Comparison of ENCODE assay signal across 18 mouse cellular contexts in genomic region chr16:92039421-92039820, GRCm38 (mm10). TPM values are rescaled to one million over a fixed set of nuclear protein-coding genes. Genes with fewer than 3 reads are reported as not detected.
DNase-seq lines count a peak whose midpoint lies in the region; ATAC-seq and TF ChIP-seq lines count a peak whose summit lies in the region.
"Had no signal": no experiment of that assay in that cellular context is flagged by ENCODE, and none has a peak within 500 bp of the region (broad histone marks: within the 10 kb centered on the region; RNA-seq: fewer than 3 reads in every experiment).

No protein-coding gene starts in this region.

- H3K9me3 ChIP-seq in heart, postnatal 0 days (replicated peaks; ENCODE audit: control insufficient read depth, low read length) = no peaks in the 10 kb centered on the region
- H3K9me3 ChIP-seq: hindbrain, embryonic 12.5 days; limb, embryonic 13.5 days; midbrain, embryonic 15.5 days; neural tube, embryonic 13.5 days; stomach, embryonic 15.5 days had no signal

- no peaks in the 10 kb centered on the region for H3K4me1 ChIP-seq in heart, postnatal 0 days (ENCODE audit: control insufficient read depth, insufficient read depth)
- H3K4me1 ChIP-seq: hindbrain, embryonic 12.5 days; limb, embryonic 13.5 days; midbrain, embryonic 15.5 days; neural tube, embryonic 13.5 days; stomach, embryonic 15.5 days had no signal

- intact Hi-C loops in heart, postnatal 14 days (cut with DNase I) = no loop called here

- ATAC-seq in heart, postnatal 0 days (ENCODE audit: insufficient read depth, low read depth) = peak; percentile 51; the same call in 1 of the 2 replicates
- ATAC-seq: forebrain, embryonic 14.5 days; midbrain, embryonic 15.5 days had no signal

- H3K4me3 ChIP-seq in heart, postnatal 0 days (ENCODE audit: low read depth, low read length) = no peak overlapping the region
- H3K4me3 ChIP-seq: hindbrain, embryonic 12.5 days; limb, embryonic 13.5 days; midbrain, embryonic 15.5 days; neural tube, embryonic 13.5 days; stomach, embryonic 15.5 days had no signal

- no peak overlapping the region for H3K9ac ChIP-seq in heart, postnatal 0 days (replicated peaks; ENCODE audit: low read depth, low read length)
- H3K9ac ChIP-seq: hindbrain, embryonic 12.5 days; limb, embryonic 13.5 days; midbrain, embryonic 15.5 days; neural tube, embryonic 13.5 days; stomach, embryonic 15.5 days had no signal

- H3K27ac ChIP-seq in heart, postnatal 0 days (ENCODE audit: low read depth) = no peak overlapping the region
- H3K27ac ChIP-seq: hindbrain, embryonic 12.5 days; limb, embryonic 13.5 days; midbrain, embryonic 15.5 days; neural tube, embryonic 13.5 days; stomach, embryonic 15.5 days had no signal

- DNase-seq in heart, postnatal 0 days (ENCODE audit: low spot score) = no peak
- no peak for DNase-seq in heart, postnatal 14 days
- peak; percentile 10 to 22 for DNase-seq in urinary bladder, postnatal 36 days (ENCODE audit: low spot score in 2 of 2)
- DNase-seq in urinary bladder, postnatal 10 days (ENCODE audit: low spot score) = no peak
- DNase-seq in kidney, postnatal 14 days = peak; percentile 58
- DNase-seq in adrenal gland, adult 8-10 months = no peak
- no peak for DNase-seq in gastrocnemius, postnatal 4 days (ENCODE audit: low spot score in 2 of 2)
- no peak for DNase-seq in right cerebral cortex, adult 2 months (ENCODE audit: low spot score in 2 of 2)
- DNase-seq: cerebellum, adult 8-10 months; gastrocnemius, postnatal 36 days; layer of hippocampus, adult 9-11 months had no signal

- 66% methylated on average over 7 of the region's 7 CpGs for WGBS in heart, postnatal 0 days

- no peaks in the 10 kb centered on the region for H3K36me3 ChIP-seq in heart, postnatal 0 days (replicated peaks; ENCODE audit: control insufficient read depth, insufficient read depth, low read length)
- H3K36me3 ChIP-seq: hindbrain, embryonic 12.5 days; limb, embryonic 13.5 days; midbrain, embryonic 15.5 days; neural tube, embryonic 13.5 days; stomach, embryonic 15.5 days had no signal

- no peak for TF ChIP-seq EP300 in heart, postnatal 0 days (IDR thresholded peaks at IDR 0.05; ENCODE audit: low read depth)

- no peak for TF ChIP-seq CTCF in heart, postnatal 0 days (IDR thresholded peaks at IDR 0.05; ENCODE audit: low read depth)

- 0 out of 2 replicates have a peak, but pooled peaks cover 3% of the 10 kb centered on the region for H3K27me3 ChIP-seq in heart, postnatal 0 days (ENCODE audit: control insufficient read depth, insufficient read depth, low read length)
- H3K27me3 ChIP-seq: CH12.LX; limb, embryonic 13.5 days; midbrain, embryonic 15.5 days; neural tube, embryonic 13.5 days; stomach, embryonic 15.5 days had no signal

- H3K4me2 ChIP-seq in heart, postnatal 0 days (ENCODE audit: low read depth, low read length) = no peak overlapping the region
- H3K4me2 ChIP-seq: hindbrain, embryonic 12.5 days; limb, embryonic 13.5 days; midbrain, embryonic 15.5 days; neural tube, embryonic 13.5 days; stomach, embryonic 15.5 days had no signal

RNA-seq across cellular contexts. Expression of gene Mrps6, which starts 18.6 kb away (rescaled TPM):
- total RNA-seq in heart, postnatal 0 days (2014; rRNA removed; ENCODE audit: low replicate concordance) = 17.7 and 43.7 TPM in 2 replicates
- polyA plus RNA-seq in heart, postnatal 0 days (2015; fragmentation: Nextera tagmentation; extraction: Ambion mirVana) = 115 and 121 TPM in 2 replicates
- 10 to 100 TPM; 48.8 to 55.5 TPM for total RNA-seq in heart, postnatal 14 days (2021)
- 100 to 1,000 TPM in 1 of 4 experiments, 10 to 100 TPM in 3; 80.9 to 100 (median 87.2) TPM for total RNA-seq in adrenal gland, adult 8-10 months (2022)
- 10 to 100 TPM; 20.9 to 23.8 TPM for total RNA-seq in gastrocnemius, postnatal 4 days (2021)

RNA-seq across cellular contexts. Expression of gene Gm49711, which starts 18.7 kb away (rescaled TPM):
- total RNA-seq in heart, postnatal 0 days (2014; rRNA removed; ENCODE audit: low replicate concordance) = not detected in 2 replicates
- polyA plus RNA-seq in heart, postnatal 0 days (2015; fragmentation: Nextera tagmentation; extraction: Ambion mirVana) = 0.20 TPM in 1 of 2 replicates, not detected in the other
- not detected for total RNA-seq in heart, postnatal 14 days (2021)
- not detected for total RNA-seq in adrenal gland, adult 8-10 months (2022)
- under 1 TPM in 1 of 2 experiments, not detected in 1; 0.32 TPM for total RNA-seq in gastrocnemius, postnatal 4 days (2021)
- total RNA-seq: CH12.LX; gastrocnemius, postnatal 36 days had no signal
- polyA plus RNA-seq: stomach, embryonic 15.5 days had no signal

RNA-seq across cellular contexts. Expression of gene Slc5a3, which starts 18.7 kb away (rescaled TPM):
- 4.2 and 13.9 TPM in 2 replicates for total RNA-seq in heart, postnatal 0 days (2014; rRNA removed; ENCODE audit: low replicate concordance)
- 1.5 TPM in 2 replicates for polyA plus RNA-seq in heart, postnatal 0 days (2015; fragmentation: Nextera tagmentation; extraction: Ambion mirVana)
- total RNA-seq in heart, postnatal 14 days (2021) = 1 to 10 TPM; 5.4 to 6.2 TPM
- total RNA-seq in adrenal gland, adult 8-10 months (2022) = 10 to 100 TPM; 28.5 to 51.7 (median 35.6) TPM
- total RNA-seq in gastrocnemius, postnatal 4 days (2021) = 1 to 10 TPM; 5.2 to 8.8 TPM

Comparison
In these comparisons a context has a peak if more than half of its experiments do, and no peak if none do; other contexts are left out.
1. DNase-seq: peak in urinary bladder, postnatal 36 days (2 of 2) and kidney, postnatal 14 days (single experiment); none in heart, postnatal 0 days (single experiment), heart, postnatal 14 days (0 of 2), urinary bladder, postnatal 10 days (single experiment), adrenal gland, adult 8-10 months (single experiment), gastrocnemius, postnatal 4 days (0 of 2) and right cerebral cortex, adult 2 months (0 of 2).